ENCODE assay signal across 10 mouse cellular contexts in genomic region chrX:58019257-58019953, GRCm38 (mm10). TPM values are rescaled to one million over a fixed set of nuclear protein-coding genes. Genes with fewer than 3 reads are reported as not detected.
DNase-seq lines count a peak whose midpoint lies in the region; ATAC-seq and TF ChIP-seq lines count a peak whose summit lies in the region.
"Had no signal": no experiment of that assay in that cellular context is flagged by ENCODE, and none has a peak within 500 bp of the region (broad histone marks: within the 10 kb centered on the region; RNA-seq: fewer than 3 reads in every experiment).

No protein-coding gene starts in this region.

- no peaks in the 10 kb centered on the region for H3K4me1 ChIP-seq in heart, embryonic 12.5 days (replicated peaks)
- peaks cover 77% of the 10 kb centered on the region for H3K4me1 ChIP-seq in E14TG2a.4 (replicated peaks; ENCODE audit: low read depth, low read length)
- H3K4me1 ChIP-seq in embryonic facial prominence, embryonic 15.5 days = no peaks in the 10 kb centered on the region
- peaks cover 4% of the 10 kb centered on the region; the same call in 1 of the 2 replicates for H3K4me1 ChIP-seq in limb, embryonic 15.5 days

- no peak for DNase-seq in heart, adult 18-20 months
- no peak for DNase-seq in frontal cortex, postnatal 25 days (ENCODE audit: low spot score in 2 of 2)
- no peak for DNase-seq in gastrocnemius, postnatal 36 days
- DNase-seq: right cerebral cortex, adult 18-20 months had no signal

- no peak overlapping the region for H3K27ac ChIP-seq in heart, embryonic 12.5 days (ENCODE audit: poor library complexity, severe bottlenecking)
- H3K27ac ChIP-seq in embryonic facial prominence, embryonic 15.5 days (replicated peaks) = no peak overlapping the region
- H3K27ac ChIP-seq in limb, embryonic 15.5 days = no peak overlapping the region

- H3K27me3 ChIP-seq in heart, embryonic 12.5 days (replicated peaks) = peaks cover 75% of the 10 kb centered on the region
- peaks cover 25% of the 10 kb centered on the region for H3K27me3 ChIP-seq in E14TG2a.4 (ENCODE audit: insufficient read depth, low read length)
- H3K27me3 ChIP-seq in embryonic facial prominence, embryonic 15.5 days = peaks cover 80% of the 10 kb centered on the region
- H3K27me3 ChIP-seq in limb, embryonic 15.5 days = peaks cover 81% of the 10 kb centered on the region

- no peak for TF ChIP-seq CTCF in E14TG2a.4 (conservative IDR thresholded peaks at IDR 0.05; ENCODE audit: low read length)

- 17% methylated on average over 33 of the region's 33 CpGs for WGBS in heart, embryonic 12.5 days
- WGBS in embryonic facial prominence, embryonic 15.5 days = 22% methylated on average over 32 of the region's 33 CpGs
- WGBS in limb, embryonic 15.5 days = 27% methylated on average over 33 of the region's 33 CpGs

- peak overlapping the region; percentile 49 for H3K4me2 ChIP-seq in heart, embryonic 12.5 days
- peak overlapping the region; percentile 25 for H3K4me2 ChIP-seq in embryonic facial prominence, embryonic 15.5 days (replicated peaks)
- peak overlapping the region; percentile 41 for H3K4me2 ChIP-seq in limb, embryonic 15.5 days

- peak overlapping the region; percentile 28 for H3K4me3 ChIP-seq in heart, embryonic 12.5 days
- peak overlapping the region; percentile 67 for H3K4me3 ChIP-seq in E14TG2a.4 (replicated peaks; ENCODE audit: low read length)
- peak overlapping the region; percentile 21 for H3K4me3 ChIP-seq in embryonic facial prominence, embryonic 15.5 days (replicated peaks)
- peak overlapping the region; percentile 27 for H3K4me3 ChIP-seq in limb, embryonic 15.5 days

- no peak for ATAC-seq in heart, embryonic 12.5 days (ENCODE audit: insufficient number of reproducible peaks, low FRiP score)
- ATAC-seq in embryonic facial prominence, embryonic 15.5 days (ENCODE audit: insufficient number of reproducible peaks, low FRiP score, low TSS enrichment, low read depth) = no peak
- no peak for ATAC-seq in limb, embryonic 15.5 days (ENCODE audit: insufficient number of reproducible peaks, low FRiP score, low TSS enrichment, low read depth)
- ATAC-seq in erythroblast, adult 5-6 weeks (replicated peaks; ENCODE audit: low FRiP score, poor library complexity, severe bottlenecking) = no peak

- intact Hi-C loops in gastrocnemius, postnatal 36 days (cut with DNase I) = no loop called here

- H3K9ac ChIP-seq in heart, embryonic 12.5 days = no peak overlapping the region
- H3K9ac ChIP-seq in embryonic facial prominence, embryonic 15.5 days = no peak overlapping the region
- H3K9ac ChIP-seq in limb, embryonic 15.5 days = no peak overlapping the region

- H3K36me3 ChIP-seq in heart, embryonic 12.5 days = no peaks in the 10 kb centered on the region
- no peaks in the 10 kb centered on the region for H3K36me3 ChIP-seq in E14TG2a.4 (ENCODE audit: insufficient read depth, low read length)
- H3K36me3 ChIP-seq in embryonic facial prominence, embryonic 15.5 days = no peaks in the 10 kb centered on the region
- no peaks in the 10 kb centered on the region for H3K36me3 ChIP-seq in limb, embryonic 15.5 days

- no peaks in the 10 kb centered on the region for H3K9me3 ChIP-seq in heart, embryonic 12.5 days (replicated peaks)
- H3K9me3 ChIP-seq in E14TG2a.4 (ENCODE audit: low read length) = no peaks in the 10 kb centered on the region
- H3K9me3 ChIP-seq in embryonic facial prominence, embryonic 15.5 days (replicated peaks) = no peaks in the 10 kb centered on the region
- H3K9me3 ChIP-seq in limb, embryonic 15.5 days = no peaks in the 10 kb centered on the region

RNA-seq across cellular contexts. Expression of gene Zic3, which starts 3.1 kb away (rescaled TPM):
- 0.19 and 0.26 TPM in 2 replicates for polyA plus RNA-seq in heart, embryonic 12.5 days (2016; fragmentation: Nextera tagmentation; extraction: Ambion mirVana)
- total RNA-seq in heart, adult 18-20 months (2021) = not detected
- 0.51 and 0.99 TPM in 2 replicates for polyA plus RNA-seq in embryonic facial prominence, embryonic 15.5 days (2015; fragmentation: Nextera tagmentation; extraction: Ambion mirVana)
- polyA plus RNA-seq in limb, embryonic 15.5 days (2015; fragmentation: Nextera tagmentation; extraction: Ambion mirVana) = 3.8 and 6.1 TPM in 2 replicates
- total RNA-seq in erythroblast, adult 5-6 weeks (2015; ENCODE audit: low replicate concordance) = not detected in 2 replicates
- not detected in 2 replicates for total RNA-seq in erythroblast, adult 5-6 weeks (2017; ENCODE audit: low replicate concordance)
- total RNA-seq in gastrocnemius, postnatal 36 days (2021) = not detected
- total RNA-seq: liver, adult 2 months had no signal
- polyA plus RNA-seq: liver, adult 2 months had no signal
